Mouse (Mus musculus) forebrain, embryonic 12.5 days (tissue): ENCODE results near the gene Ctps. TPM values are rescaled to one million over a fixed set of nuclear protein-coding genes. Genes with fewer than 3 reads are reported as not detected.

ENCODE experiments used
- ATAC-seq: fragments of 200-750 bp; cut with Nextera tagmentation; 2 replicates; pipeline ENCODE4 v1.8.0; 2017; ENCODE audit warnings: moderate TSS enrichment; ENCODE audit not compliant: low FRiP score
- H3K27ac ChIP-seq: fragments of 300-500 bp; sonication (generic); 2 replicates; pipeline ENCODE4 v1.5.1; 2016; ENCODE audit warnings: mild to moderate bottlenecking
- H3K27me3 ChIP-seq: fragments of 300-500 bp; sonication (generic); 2 replicates; pipeline ENCODE4 v1.6.1; 2016; ENCODE audit warnings: mild to moderate bottlenecking
- H3K36me3 ChIP-seq: fragments of 300-500 bp; sonication (generic); replicated peaks from 2 replicates; pipeline ENCODE4 v1.6.1; 2016; ENCODE audit warnings: mild to moderate bottlenecking
- H3K4me1 ChIP-seq: fragments of 300-500 bp; sonication (generic); 2 replicates; pipeline ENCODE4 v1.6.1; 2016
- H3K4me2 ChIP-seq: fragments of 300-500 bp; sonication (generic); 2 replicates; pipeline ENCODE4 v1.6.1; 2016; ENCODE audit warnings: mild to moderate bottlenecking, moderate library complexity
- H3K4me3 ChIP-seq: fragments of 300-500 bp; sonication (generic); replicated peaks from 2 replicates; pipeline ENCODE4 v1.5.1; 2016; ENCODE audit warnings: mild to moderate bottlenecking
- H3K9ac ChIP-seq: fragments of 300-500 bp; sonication (generic); 2 replicates; pipeline ENCODE4 v1.6.1; 2016; ENCODE audit warnings: mild to moderate bottlenecking
- H3K9me3 ChIP-seq: fragments of 300-500 bp; sonication (generic); 2 replicates; pipeline ENCODE4 v1.6.1; 2016
- WGBS: fragments of 180-500 bp; shearing (Covaris S2); methylation state at CpG from one replicate; pipeline ENCODE4 v1.1.7; 2016; 5-methylcytosine and 5-hydroxymethylcytosine counted together
- polyA plus RNA-seq: library from polyadenylated mRNA; unstranded; fragments of >200 nt; fragmentation: Nextera tagmentation; extraction: Ambion mirVana; gene quantifications from 2 replicates; pipeline ENCODE4 v1.2.1, GENCODE M21; 2016

Ctps gene
- polyA plus RNA-seq, 1 experiment from 2014 or later: 128 TPM

GRCm38 (mm10) chr4:120514366-120514765, 55.7 kb downstream of the Ctps start:
- Histone ChIP-seq H3K4me2 (no peak overlapping the region), H3K27me3 (no peaks in the 10 kb centered on the region), H3K4me1 (no peaks in the 10 kb centered on the region), H3K27ac (no peak overlapping the region), H3K4me3 (no peak overlapping the region), H3K9me3 (0 out of 2 replicates have a peak, but pooled peaks cover 1% of the 10 kb centered on the region), H3K9ac (no peak overlapping the region), H3K36me3 (peaks cover 50% of the 10 kb centered on the region)
- no peak for ATAC-seq
- 99% methylated on average over 2 of the region's 2 CpGs for WGBS

DNA sequence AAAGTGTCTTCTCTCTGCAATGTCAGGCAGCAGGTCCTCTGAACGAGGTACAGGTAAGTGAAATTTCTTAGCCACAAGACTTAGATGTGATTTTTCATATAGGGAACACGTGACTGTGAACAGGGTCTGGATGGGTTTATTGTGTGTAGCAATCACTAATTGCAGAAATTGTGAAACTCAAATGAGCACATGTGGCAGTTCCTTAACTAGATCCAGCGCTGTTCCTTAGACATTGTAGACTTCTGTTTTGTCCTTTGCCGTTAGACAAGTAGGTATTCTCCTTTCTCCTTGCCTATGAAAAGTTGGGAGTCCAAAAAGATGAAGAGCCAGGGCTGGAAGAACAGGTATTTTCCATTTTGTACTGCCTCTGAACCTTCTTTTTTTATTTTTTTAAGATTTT, 58.9 kb downstream of the Ctps start:
- Histone ChIP-seq H3K27ac (no peak overlapping the region), H3K9me3 (0 out of 2 replicates have a peak, but pooled peaks cover 4% of the 10 kb centered on the region), H3K36me3 (peaks cover 49% of the 10 kb centered on the region), H3K4me2 (no peak overlapping the region), H3K27me3 (no peaks in the 10 kb centered on the region), H3K4me1 (no peaks in the 10 kb centered on the region), H3K4me3 (no peak overlapping the region), H3K9ac (no peak overlapping the region)
- WGBS: 96% methylated on average over 4 of the region's 4 CpGs
- no peak for ATAC-seq

- Histone ChIP-seq H3K27ac (no peak overlapping the region), H3K4me3 (no peak overlapping the region), H3K36me3 (peaks cover 32% of the 10 kb centered on the region), H3K9ac (no peak overlapping the region), H3K4me1 (no peaks in the 10 kb centered on the region), H3K4me2 (no peak overlapping the region), H3K9me3 (0 out of 2 replicates have a peak, but pooled peaks cover 4% of the 10 kb centered on the region), H3K27me3 (no peaks in the 10 kb centered on the region)
- no peak for ATAC-seq
- WGBS: 87% methylated on average over 1 of the region's 1 CpGs
Observed at GRCm38 (mm10) chr4:120506955-120507354, 63.1 kb downstream of the Ctps start.

Other genes starting within 250 kb of the Ctps start
- gene Scmh1, start 165.0 kb downstream of the Ctps start, polyA plus RNA-seq: 44.6 and 52.7 TPM in 2 replicates
- not detected in 2 replicates for gene Slfnl1, start 38.0 kb downstream of the Ctps start, polyA plus RNA-seq
- gene Gm8439, start 18.5 kb upstream of the Ctps start, polyA plus RNA-seq: not detected in 2 replicates
- 4.2 and 4.8 TPM in 2 replicates for gene Cited4, start 96.3 kb upstream of the Ctps start, polyA plus RNA-seq
- 3.1 and 3.5 TPM in 2 replicates for gene Kcnq4, start 178.3 kb upstream of the Ctps start, polyA plus RNA-seq